In the genomic region with DNA sequence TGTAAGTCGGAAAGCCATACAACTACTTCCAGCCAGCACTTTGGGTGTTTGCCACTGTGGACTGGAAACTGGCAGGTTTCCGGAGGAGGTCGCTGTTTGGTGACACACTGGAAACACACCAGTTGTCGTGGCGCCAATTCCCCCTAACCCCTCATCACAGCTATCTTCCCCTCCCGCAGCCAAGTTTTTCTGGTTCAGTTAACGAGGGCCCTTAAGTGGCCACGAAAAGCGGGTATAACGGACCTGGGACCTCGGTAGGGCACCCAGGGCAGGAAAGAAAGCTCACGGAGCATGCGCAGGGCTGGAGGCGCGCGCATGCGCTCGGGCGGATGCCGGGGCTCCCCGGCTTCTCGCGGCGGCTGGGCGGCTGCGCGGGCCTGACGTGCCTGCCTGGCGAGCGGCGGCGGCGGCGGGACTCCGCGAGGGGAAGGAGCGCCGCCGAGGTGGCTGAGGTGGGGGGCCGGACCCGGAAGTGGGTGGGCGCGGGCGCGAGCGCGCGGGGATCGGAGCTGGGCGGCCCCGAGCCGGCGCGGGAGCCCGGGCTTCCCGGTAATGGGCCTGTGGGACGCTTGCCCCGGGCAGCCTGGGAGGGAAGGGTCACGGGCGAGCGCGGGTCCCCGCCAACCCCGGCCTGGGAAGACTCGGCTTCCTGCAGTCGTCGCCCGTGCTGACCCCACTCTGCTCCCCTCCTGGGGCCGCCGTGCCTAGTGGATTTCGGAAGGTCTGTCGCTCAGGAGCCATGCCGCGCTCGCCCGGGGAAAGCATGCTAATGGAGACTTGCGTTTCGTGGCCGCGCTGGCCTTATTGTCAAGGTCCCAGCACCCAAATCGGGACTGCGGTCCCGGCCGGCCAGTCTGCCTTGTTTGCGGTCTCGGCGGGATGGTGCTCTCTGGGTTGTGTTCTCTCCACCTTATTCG, we compare ENCODE assay signal across 8 mouse cellular contexts. TPM values are rescaled to one million over a fixed set of nuclear protein-coding genes. Genes with fewer than 3 reads are reported as not detected.
A peak's percentile ranks its signal among the peaks of the same experiment; 100 is the strongest.
DNase-seq lines count a peak whose midpoint lies in the region; ATAC-seq and TF ChIP-seq lines count a peak whose summit lies in the region.

A gene (plus strand): TSS at position 414 of the 917 bp plus-strand sequence.

- H3K27me3 ChIP-seq in C2C12 (ENCODE audit: control insufficient read depth, insufficient read depth, insufficient read length) = no peaks in the 10 kb centered on the region
- H3K27me3 ChIP-seq in erythroblast, embryonic 14.5 days (ENCODE audit: control insufficient read depth) = no peaks in the 10 kb centered on the region
- no peaks in the 10 kb centered on the region for H3K27me3 ChIP-seq in heart, embryonic 12.5 days (replicated peaks)
- no peaks in the 10 kb centered on the region for H3K27me3 ChIP-seq in kidney, postnatal 0 days (ENCODE audit: insufficient read depth, low read length)
- H3K27me3 ChIP-seq in liver, embryonic 11.5 days (replicated peaks; ENCODE audit: control insufficient read depth, insufficient read depth, low read length) = no peaks in the 10 kb centered on the region
- H3K27me3 ChIP-seq in stomach, embryonic 14.5 days (ENCODE audit: control insufficient read depth, insufficient read depth, low read length) = no peaks in the 10 kb centered on the region

- peaks cover 13% of the 10 kb centered on the region for H3K36me3 ChIP-seq in C2C12 (ENCODE audit: control insufficient read depth, insufficient read depth)
- peaks cover 16% of the 10 kb centered on the region for H3K36me3 ChIP-seq in erythroblast, embryonic 14.5 days (ENCODE audit: control insufficient read depth)
- H3K36me3 ChIP-seq in heart, embryonic 12.5 days = peaks cover 3% of the 10 kb centered on the region; the same call in 1 of the 2 replicates
- H3K36me3 ChIP-seq in kidney, postnatal 0 days (ENCODE audit: insufficient read depth, low read length) = no peaks in the 10 kb centered on the region
- H3K36me3 ChIP-seq in liver, embryonic 11.5 days (ENCODE audit: control insufficient read depth, insufficient read depth, low read length) = no peaks in the 10 kb centered on the region; the same call in 1 of the 2 replicates
- H3K36me3 ChIP-seq in stomach, embryonic 14.5 days (ENCODE audit: control insufficient read depth, insufficient read depth, low read length) = peaks cover 3% of the 10 kb centered on the region; the same call in 1 of the 2 replicates

- under 1% methylated on average over 86 of the region's 88 CpGs for WGBS in heart, embryonic 12.5 days
- under 1% methylated on average over 85 of the region's 88 CpGs for WGBS in kidney, postnatal 0 days
- WGBS in liver, embryonic 11.5 days = under 1% methylated on average over 70 of the region's 88 CpGs
- WGBS in stomach, embryonic 14.5 days = under 1% methylated on average over 86 of the region's 88 CpGs

- H3K4me1 ChIP-seq in erythroblast, embryonic 14.5 days (ENCODE audit: control insufficient read depth) = peaks cover 42% of the 10 kb centered on the region
- H3K4me1 ChIP-seq in heart, embryonic 12.5 days (replicated peaks) = peaks cover 26% of the 10 kb centered on the region
- H3K4me1 ChIP-seq in kidney, postnatal 0 days (replicated peaks; ENCODE audit: insufficient read depth, low read length) = peaks cover 4% of the 10 kb centered on the region; the same call in 1 of the 2 replicates
- peaks cover 28% of the 10 kb centered on the region for H3K4me1 ChIP-seq in liver, embryonic 11.5 days (replicated peaks; ENCODE audit: control insufficient read depth, insufficient read depth, low read length)
- peaks cover 18% of the 10 kb centered on the region for H3K4me1 ChIP-seq in stomach, embryonic 14.5 days (ENCODE audit: control insufficient read depth, insufficient read depth, low read length)

- TF ChIP-seq POLR2A in brain, embryonic 14.5 days (IDR thresholded peaks at IDR 0.05; ENCODE audit: borderline replicate concordance, extremely low read depth, insufficient read depth, insufficient read length, poor library complexity, severe bottlenecking) = peak; percentile 65; the same call in 1 of the 2 replicates

- peak within 1 kb of the TSS; percentile 95 for H3K27ac ChIP-seq in heart, embryonic 12.5 days (ENCODE audit: poor library complexity, severe bottlenecking)
- peak within 1 kb of the TSS; percentile 90 for H3K27ac ChIP-seq in kidney, postnatal 0 days
- peak within 1 kb of the TSS; percentile 67 for H3K27ac ChIP-seq in liver, embryonic 11.5 days (ENCODE audit: low read depth, low read length)
- peak within 1 kb of the TSS; percentile 90 for H3K27ac ChIP-seq in stomach, embryonic 14.5 days (ENCODE audit: low read length)

- H3K4me2 ChIP-seq in heart, embryonic 12.5 days = peak within 1 kb of the TSS; percentile 80
- peak within 1 kb of the TSS; percentile 80 for H3K4me2 ChIP-seq in kidney, postnatal 0 days (ENCODE audit: low read length)
- peak within 1 kb of the TSS; percentile 80 for H3K4me2 ChIP-seq in liver, embryonic 11.5 days
- peak within 1 kb of the TSS; percentile 62 for H3K4me2 ChIP-seq in stomach, embryonic 14.5 days (replicated peaks; ENCODE audit: low read depth, low read length)

- H3K9ac ChIP-seq in heart, embryonic 12.5 days = peak within 1 kb of the TSS; percentile 96
- peak within 1 kb of the TSS; percentile 96 for H3K9ac ChIP-seq in kidney, postnatal 0 days (ENCODE audit: low read depth, low read length)
- H3K9ac ChIP-seq in liver, embryonic 11.5 days (ENCODE audit: low read depth, low read length) = peak within 1 kb of the TSS; percentile 81
- peak within 1 kb of the TSS; percentile 87 for H3K9ac ChIP-seq in stomach, embryonic 14.5 days (replicated peaks; ENCODE audit: low read depth, low read length)

- H3K4me3 ChIP-seq in C2C12 (ENCODE audit: insufficient read depth, poor library complexity, severe bottlenecking) = peak within 1 kb of the TSS; percentile 89
- H3K4me3 ChIP-seq in erythroblast, embryonic 14.5 days (replicated peaks) = peak within 1 kb of the TSS; percentile 95
- H3K4me3 ChIP-seq in heart, embryonic 12.5 days = peak within 1 kb of the TSS; percentile 96
- peak within 1 kb of the TSS; percentile 78 for H3K4me3 ChIP-seq in kidney, postnatal 0 days (replicated peaks; ENCODE audit: low read depth, low read length)
- H3K4me3 ChIP-seq in liver, embryonic 11.5 days (ENCODE audit: low read depth, low read length) = peak within 1 kb of the TSS; percentile 70
- H3K4me3 ChIP-seq in stomach, embryonic 14.5 days (ENCODE audit: low read depth, low read length) = peak within 1 kb of the TSS; percentile 79

- peak; percentile 48 for TF ChIP-seq CTCF in C2C12 (IDR thresholded peaks at IDR 0.05; ENCODE audit: control insufficient read depth, insufficient read depth, insufficient read length)
- peak; percentile 69 for TF ChIP-seq CTCF in brain, embryonic 14.5 days (IDR thresholded peaks at IDR 0.05; ENCODE audit: borderline replicate concordance, extremely low read depth, insufficient read depth, insufficient read length)
- TF ChIP-seq CTCF in kidney, postnatal 0 days (IDR thresholded peaks at IDR 0.05; ENCODE audit: low read depth) = peak; percentile 60

- peak within 1 kb of the TSS; percentile 95 for H3ac ChIP-seq in C2C12 (ENCODE audit: control insufficient read depth, insufficient read length, low read depth)

- H3K79me2 ChIP-seq in C2C12 (ENCODE audit: control insufficient read depth, insufficient read depth) = peaks cover 50% of the 10 kb centered on the region

- DNase-seq in brain, embryonic 14.5 days (ENCODE audit: low read depth) = peak; percentile 96
- DNase-seq in kidney, postnatal 0 days (ENCODE audit: low spot score) = peak; percentile 89
- DNase-seq in liver, embryonic 11.5 days (ENCODE audit: low spot score) = peak; percentile 93
- peak; percentile 95 for DNase-seq in naive thymus-derived CD4-positive, alpha-beta T cell, adult 2 months (ENCODE audit: low read depth)

- H3K9me3 ChIP-seq in erythroblast, embryonic 14.5 days (ENCODE audit: control insufficient read depth, low read length) = no peaks in the 10 kb centered on the region
- no peaks in the 10 kb centered on the region for H3K9me3 ChIP-seq in heart, embryonic 12.5 days (replicated peaks)
- H3K9me3 ChIP-seq in kidney, postnatal 0 days (replicated peaks; ENCODE audit: low read length) = no peaks in the 10 kb centered on the region
- no peaks in the 10 kb centered on the region for H3K9me3 ChIP-seq in liver, embryonic 11.5 days (ENCODE audit: control insufficient read depth, low read length)
- H3K9me3 ChIP-seq in stomach, embryonic 14.5 days (ENCODE audit: control insufficient read depth, low read depth, low read length) = no peaks in the 10 kb centered on the region

- peaks cover 39% of the 10 kb centered on the region for H3K79me3 ChIP-seq in C2C12 (ENCODE audit: low read depth)

- ATAC-seq in heart, embryonic 12.5 days (ENCODE audit: insufficient number of reproducible peaks, low FRiP score) = peak; percentile 95
- peak; percentile 96 for ATAC-seq in kidney, postnatal 0 days (replicated peaks; ENCODE audit: low FRiP score, low read depth)
- ATAC-seq in liver, embryonic 11.5 days (replicated peaks; ENCODE audit: low FRiP score) = peak; percentile 93
- ATAC-seq in stomach, embryonic 14.5 days (ENCODE audit: insufficient number of reproducible peaks, insufficient read depth, low FRiP score, low read depth) = peak; percentile 95

TF ChIP-seq in C2C12, 6 proteins besides CTCF, POLR2A, EP300 and RAD21:
- no peak for TF ChIP-seq MYOD1 (IDR thresholded peaks at IDR 0.05; ENCODE audit: control insufficient read depth, insufficient read length, low read depth)
- TF ChIP-seq MAX (IDR thresholded peaks at IDR 0.05) = peak; percentile 52
TF ChIP-seq in C2C12: peak in this region for 1.

RNA-seq across cellular contexts. Expression of the gene that starts here (rescaled TPM):
- polyA plus RNA-seq in C2C12 (2012; fragmentation: generic; extraction: Trizol) = 2.9 TPM
- 14.7 and 20.8 TPM in 2 replicates for polyA plus RNA-seq in brain, embryonic 14.5 days (2012; rRNA removed)
- 0.01 and 0.02 TPM in 2 replicates for polyA plus RNA-seq in erythroblast, embryonic 14.5 days (2012)
- 12.5 and 12.8 TPM in 2 replicates for polyA plus RNA-seq in heart, embryonic 12.5 days (2016; fragmentation: Nextera tagmentation; extraction: Ambion mirVana)
- 6.9 and 7.5 TPM in 2 replicates for polyA plus RNA-seq in kidney, postnatal 0 days (2015; fragmentation: Nextera tagmentation; extraction: Ambion mirVana)
- polyA plus RNA-seq in liver, embryonic 11.5 days (2014; fragmentation: Nextera tagmentation; extraction: Ambion mirVana) = 7.8 and 8.2 TPM in 2 replicates
- 15.5 and 16.5 TPM in 2 replicates for polyA plus RNA-seq in stomach, embryonic 14.5 days (2014; fragmentation: Nextera tagmentation; extraction: Ambion mirVana)

Comparison
In these comparisons a context has a peak if more than half of its experiments do, and no peak if none do; other contexts are left out.
1. Peak in every context shown above with its lines: DNase-seq, ATAC-seq, H3K4me3 ChIP-seq and H3K27ac ChIP-seq.